Mouse (Mus musculus) T-helper 1 cell (primary cell): Measurements from ENCODE around the gene Pold4.
"Not testable (repeated sequence)": the region's sequence is repeated elsewhere in the genome, so short reads cannot be mapped to it uniquely, and the experiment has no call there.

Experiments
- in situ Hi-C: fragments of 300-600 bp; cut with MboI, MseI; formaldehyde crosslinking; loops from one replicate; pipeline ENCODE4 v1.15.1; 2025; ENCODE audit warnings: high pct_unique_total_duplicates

Gene Pold4

GRCm38 (mm10) chr19:4227894-4228678 lies 3.6 kb upstream of the Pold4 start:
- in situ Hi-C loops = no loop called here

DNA sequence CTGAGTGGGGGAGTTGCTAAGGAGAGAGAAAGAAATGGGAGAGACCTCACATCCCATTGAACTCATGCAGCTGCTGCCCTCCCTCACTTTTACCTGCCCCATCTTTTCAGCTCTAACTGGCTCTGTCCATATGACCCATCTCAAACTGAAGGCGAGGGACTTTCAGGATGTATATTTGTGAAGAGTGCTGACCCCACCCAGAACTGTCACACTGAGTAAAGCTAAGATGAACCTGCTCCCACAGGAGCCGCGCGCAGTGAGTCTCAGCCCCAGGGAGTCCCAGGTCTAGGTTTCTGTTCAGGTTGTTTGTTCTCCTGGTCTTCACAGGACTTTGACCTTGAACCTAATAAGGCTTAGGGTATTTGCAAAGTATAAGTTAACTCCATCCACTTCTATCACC lies 2.8 kb upstream of the Pold4 start:
- in situ Hi-C loops = no loop called here

DNA sequence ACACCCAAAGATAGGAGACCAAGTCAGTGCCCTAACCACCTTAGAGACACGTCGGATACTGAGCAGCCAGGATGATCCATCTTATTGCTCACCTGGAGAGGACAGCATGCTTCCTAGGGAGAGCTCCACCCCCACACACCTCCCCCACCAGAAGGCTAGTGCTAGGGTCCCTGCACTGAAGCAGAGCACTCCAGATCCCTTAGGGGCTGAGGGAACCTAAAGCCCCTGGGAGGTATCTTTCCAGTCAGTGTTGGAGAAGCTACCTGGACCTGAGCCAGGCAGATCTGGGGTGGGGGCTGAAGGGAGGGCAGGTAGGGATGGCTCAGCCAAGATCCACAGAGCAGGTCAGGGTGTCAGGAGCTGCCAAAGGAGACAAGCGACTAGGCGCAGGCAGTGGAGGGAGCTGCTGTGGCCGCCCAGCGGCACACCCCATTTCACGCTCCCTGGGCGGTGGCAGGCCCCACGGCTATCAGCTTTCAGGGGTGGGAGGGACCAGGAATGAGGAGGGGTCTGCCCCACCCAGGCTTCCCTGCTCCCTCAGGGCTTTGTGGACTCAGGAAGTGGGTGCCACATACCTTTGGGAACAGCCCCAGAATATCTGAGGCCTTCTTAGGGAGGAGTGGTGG lies 2.1 kb upstream of the Pold4 start:
- in situ Hi-C loops = no loop called here

DNA sequence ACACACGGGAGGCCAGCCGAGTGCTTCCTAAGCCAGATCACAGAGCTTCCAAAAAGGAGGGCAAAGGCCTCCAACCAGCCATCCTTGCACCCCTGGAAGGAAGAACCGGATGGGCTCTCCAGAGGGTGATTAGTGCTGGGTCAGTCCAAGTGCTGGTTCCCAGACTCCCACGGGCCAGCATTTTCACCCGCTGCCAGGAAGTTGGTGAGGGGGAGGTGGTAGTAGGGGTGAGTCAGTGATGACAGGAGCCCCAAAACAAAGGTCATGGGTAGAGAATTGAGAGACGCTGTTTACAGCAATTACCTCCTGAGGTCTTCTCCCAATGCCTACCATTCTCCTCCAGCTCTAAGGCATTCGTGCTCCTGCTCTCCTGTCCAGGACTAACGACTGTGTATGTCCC lies 1.3 kb upstream of the Pold4 start:
- in situ Hi-C loops = no loop called here

GRCm38 (mm10) chr19:4232186-4232572 lies 480 bp downstream of the Pold4 start:
- in situ Hi-C loops = no loop called here

- in situ Hi-C loops = no loop called here
These were observed 952 bp downstream of the Pold4 start for GRCm38 (mm10) chr19:4232651-4233050.

DNA sequence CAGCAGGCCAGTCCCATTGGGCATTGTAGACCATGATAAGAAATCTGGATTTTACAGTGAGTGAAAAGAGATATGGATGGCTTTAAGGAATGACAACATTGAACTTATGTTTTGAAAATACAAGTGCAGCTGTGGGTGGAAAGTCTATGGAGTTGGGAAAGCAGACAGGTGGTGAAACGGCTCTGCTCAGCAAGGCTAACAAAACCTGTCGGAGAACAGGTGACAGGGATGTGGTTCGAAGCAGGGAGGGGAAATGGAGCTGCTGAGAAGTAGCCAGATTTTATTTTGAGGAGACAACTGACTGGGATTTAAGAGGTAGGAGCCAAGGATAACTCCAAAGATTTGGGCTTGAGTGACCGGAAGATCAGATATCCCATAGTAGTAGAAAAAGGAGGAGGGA lies 2.8 kb downstream of the Pold4 start:
- in situ Hi-C loops = no loop called here

DNA sequence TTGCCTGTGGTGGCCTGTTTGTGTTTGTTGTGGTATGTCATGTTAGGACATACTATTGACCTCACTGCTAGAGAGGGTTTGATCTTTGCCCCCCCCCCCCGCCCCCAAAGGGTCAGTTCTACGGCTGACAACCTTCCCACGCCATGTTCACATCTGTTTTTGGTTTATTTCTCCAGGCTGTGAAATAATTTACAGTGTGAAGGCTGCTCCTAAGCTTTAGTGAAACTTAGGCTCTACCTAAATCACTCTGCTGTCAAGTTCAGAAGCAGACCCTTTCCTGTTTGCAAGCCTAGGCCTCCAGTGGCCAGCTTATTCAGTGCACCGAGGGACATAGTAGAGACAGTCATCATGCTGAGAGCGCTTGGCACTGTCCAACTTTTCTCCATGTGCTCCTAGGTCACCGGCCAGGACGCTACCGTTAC lies 8.6 kb downstream of the Pold4 start:
- in situ Hi-C loops = loop anchor here (5.0 kb wide), 1 partner anchor 33 kb away; no protein-coding TSS in a partner anchor

- in situ Hi-C loops = loop anchor here (5.0 kb wide), 1 partner anchor 35 kb away; no protein-coding TSS in a partner anchor
These were observed 10.7 kb downstream of the Pold4 start for GRCm38 (mm10) chr19:4242416-4242815.

GRCm38 (mm10) chr19:4244775-4245174 lies 13.1 kb downstream of the Pold4 start:
- in situ Hi-C loops = loop anchor here (5.0 kb wide), 1 partner anchor 37 kb away; no protein-coding TSS in a partner anchor

DNA sequence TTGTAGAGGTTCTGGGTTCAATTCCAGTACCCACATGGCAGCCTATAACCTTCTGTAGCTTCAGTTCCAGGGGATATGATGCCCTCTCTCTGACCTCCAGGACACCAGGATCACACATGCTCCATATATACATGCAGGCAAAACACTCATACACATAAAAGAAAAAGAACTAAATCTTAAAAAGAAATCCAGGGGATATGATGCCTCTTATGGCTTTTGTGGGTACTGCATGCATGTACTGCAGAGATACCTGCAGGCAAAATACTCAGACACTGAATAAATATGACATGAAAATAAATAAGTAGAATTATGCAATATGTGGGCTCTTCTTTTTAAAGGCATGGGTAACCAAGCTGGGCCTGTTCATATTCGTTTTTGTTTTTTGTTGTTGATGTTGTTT lies 15.3 kb downstream of the Pold4 start:
- in situ Hi-C loops = no loop called here

- in situ Hi-C loops = not testable (repeated sequence)
These were observed 17.0 kb downstream of the Pold4 start for GRCm38 (mm10) chr19:4248683-4249082.

DNA sequence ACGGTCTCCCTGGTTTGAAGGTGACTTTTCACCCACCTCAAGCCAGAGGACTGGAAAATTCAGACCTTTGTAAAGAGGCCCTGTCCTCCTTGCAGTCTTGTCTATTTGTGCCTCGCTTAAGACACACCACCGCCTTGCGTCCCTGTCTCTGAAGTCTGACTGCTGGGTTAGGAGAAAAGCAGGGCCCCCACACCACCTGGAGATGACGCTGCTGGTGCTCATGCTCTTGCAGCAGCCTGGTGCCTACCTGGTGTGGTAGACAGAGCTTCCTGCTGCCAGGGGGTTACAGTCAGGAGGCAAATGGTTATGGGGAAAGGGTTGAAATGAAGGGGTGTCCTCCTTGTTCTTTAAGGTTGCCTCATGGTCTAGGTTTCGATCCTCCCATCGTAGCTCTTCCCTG lies 22.5 kb downstream of the Pold4 start:
- in situ Hi-C loops = no loop called here

- in situ Hi-C loops = loop anchor here (5.0 kb wide), 1 partner anchor 57 kb away; no protein-coding TSS in a partner anchor
These were observed 24.0 kb downstream of the Pold4 start for GRCm38 (mm10) chr19:4255583-4256162.

- in situ Hi-C loops = loop anchor here (5.0 kb wide), 1 partner anchor 55 kb away; no protein-coding TSS in a partner anchor
These were observed 25.7 kb downstream of the Pold4 start for GRCm38 (mm10) chr19:4257216-4257896.

- in situ Hi-C loops = loop anchor here (5.0 kb wide), 1 partner anchor 54 kb away; no protein-coding TSS in a partner anchor
These were observed 26.2 kb downstream of the Pold4 start for GRCm38 (mm10) chr19:4257897-4258252.

GRCm38 (mm10) chr19:4261038-4261698 lies 29.5 kb downstream of the Pold4 start:
- in situ Hi-C loops = no loop called here

GRCm38 (mm10) chr19:4262756-4263155 lies 31.1 kb downstream of the Pold4 start:
- in situ Hi-C loops = no loop called here

GRCm38 (mm10) chr19:4263702-4264101 lies 32.0 kb downstream of the Pold4 start:
- in situ Hi-C loops = no loop called here

- in situ Hi-C loops = no loop called here
These were observed 32.6 kb downstream of the Pold4 start for GRCm38 (mm10) chr19:4264171-4264780.

- in situ Hi-C loops = no loop called here
These were observed 34.3 kb downstream of the Pold4 start for GRCm38 (mm10) chr19:4265956-4266355.
